Mouse (Mus musculus) heart, embryonic 12.5 days (tissue): Measurements from ENCODE around the gene Skap1. TPM values are rescaled to one million over a fixed set of nuclear protein-coding genes. Genes with fewer than 3 reads are reported as not detected.
A peak's percentile ranks its signal among the peaks of the same experiment; 100 is the strongest.

Experiments used
- ATAC-seq: fragments of 200-750 bp; cut with Nextera tagmentation; 2 replicates; pipeline ENCODE4 v1.8.0; 2017; ENCODE audit warnings: moderate TSS enrichment, moderate library complexity; ENCODE audit not compliant: insufficient number of reproducible peaks, low FRiP score
- H3K27ac ChIP-seq: fragments of 300-500 bp; sonication (generic); 2 replicates; pipeline ENCODE4 v1.5.1; 2016; ENCODE audit warnings: mild to moderate bottlenecking, moderate library complexity; ENCODE audit not compliant: poor library complexity, severe bottlenecking
- H3K27me3 ChIP-seq: fragments of 300-500 bp; sonication (generic); replicated peaks from 2 replicates; pipeline ENCODE4 v1.6.1; 2016; ENCODE audit warnings: mild to moderate bottlenecking, moderate library complexity
- H3K36me3 ChIP-seq: fragments of 300-500 bp; sonication (generic); 2 replicates; pipeline ENCODE4 v1.6.1; 2016; ENCODE audit warnings: mild to moderate bottlenecking, moderate library complexity
- H3K4me1 ChIP-seq: fragments of 300-500 bp; sonication (generic); replicated peaks from 2 replicates; pipeline ENCODE4 v1.6.1; 2016; ENCODE audit warnings: mild to moderate bottlenecking
- H3K4me2 ChIP-seq: fragments of 300-500 bp; sonication (generic); 2 replicates; pipeline ENCODE4 v1.6.1; 2016; ENCODE audit warnings: mild to moderate bottlenecking, moderate library complexity
- H3K4me3 ChIP-seq: fragments of 300-500 bp; sonication (generic); 2 replicates; pipeline ENCODE4 v1.5.1; 2016; ENCODE audit warnings: mild to moderate bottlenecking
- H3K9ac ChIP-seq: fragments of 300-500 bp; sonication (generic); 2 replicates; pipeline ENCODE4 v1.6.1; 2016; ENCODE audit warnings: mild to moderate bottlenecking, moderate library complexity
- H3K9me3 ChIP-seq: fragments of 300-500 bp; sonication (generic); replicated peaks from 2 replicates; pipeline ENCODE4 v1.6.1; 2016; ENCODE audit warnings: mild to moderate bottlenecking, moderate library complexity
- WGBS: fragments of 180-500 bp; shearing (Covaris S2); methylation state at CpG from one replicate; pipeline ENCODE4 v1.1.7; 2016; 5-methylcytosine and 5-hydroxymethylcytosine counted together
- polyA plus RNA-seq: library from polyadenylated mRNA; unstranded; fragments of >200 nt; fragmentation: Nextera tagmentation; extraction: Ambion mirVana; gene quantifications from 2 replicates; pipeline ENCODE4 v1.2.1, GENCODE M21; 2016

The Skap1 gene
- 0.50 and 0.60 TPM in 2 replicates for polyA plus RNA-seq

GRCm38 (mm10) chr11:96463986-96464715 lies at the start of gene Skap1:
Skap1 (plus strand) TSS chr11:96464593.
- peak within 1 kb of the TSS; percentile 85 for H3K4me2 ChIP-seq
- peak within 1 kb of the TSS; percentile 21; the same call in 1 of the 2 replicates for H3K9ac ChIP-seq

GRCm38 (mm10) chr11:96421074-96421473 lies 43.3 kb upstream of the Skap1 start:
- WGBS = 15% methylated on average over 5 of the region's 5 CpGs
- Histone ChIP-seq H3K27me3 (peaks cover 55% of the 10 kb centered on the region), H3K4me1 (peaks cover 13% of the 10 kb centered on the region), H3K36me3 (no peaks in the 10 kb centered on the region), H3K9me3 (no peaks in the 10 kb centered on the region), H3K9ac (no peak overlapping the region), H3K4me2 (peak overlapping the region; percentile 12; the same call in 1 of the 2 replicates), H3K4me3 (no peak overlapping the region), H3K27ac (no peak overlapping the region)
- no peak for ATAC-seq

More at GRCm38 (mm10) chr11:96463986-96464715, at the start of gene Skap1:
- 6% methylated on average over 39 of the region's 42 CpGs for WGBS
- Histone ChIP-seq H3K9me3 (no peaks in the 10 kb centered on the region), H3K4me3 (peak within 1 kb of the TSS; percentile 49), H3K27ac (no peak within 1 kb of the TSS), H3K27me3 (peaks cover 71% of the 10 kb centered on the region), H3K4me1 (peaks cover 25% of the 10 kb centered on the region), H3K36me3 (no peaks in the 10 kb centered on the region)
- ATAC-seq = no peak

GRCm38 (mm10) chr11:96421517-96422265 lies 42.7 kb upstream of the Skap1 start:
- H3K27me3 ChIP-seq = peaks cover 50% of the 10 kb centered on the region
- ATAC-seq = no peak
- H3K4me1 ChIP-seq = peaks cover 13% of the 10 kb centered on the region
- 16% methylated on average over 11 of the region's 11 CpGs for WGBS
- no peaks in the 10 kb centered on the region for H3K9me3 ChIP-seq
- H3K27ac ChIP-seq = no peak overlapping the region
- H3K9ac ChIP-seq = no peak overlapping the region
- no peaks in the 10 kb centered on the region for H3K36me3 ChIP-seq
- H3K4me3 ChIP-seq = no peak overlapping the region
- H3K4me2 ChIP-seq = peak overlapping the region; percentile 12; the same call in 1 of the 2 replicates

- peaks cover 38% of the 10 kb centered on the region for H3K27me3 ChIP-seq
- peaks cover 13% of the 10 kb centered on the region for H3K4me1 ChIP-seq
- no peak overlapping the region for H3K4me2 ChIP-seq
- WGBS = 83% methylated on average over 6 of the region's 6 CpGs
- no peak overlapping the region for H3K9ac ChIP-seq
- H3K9me3 ChIP-seq = no peaks in the 10 kb centered on the region
- ATAC-seq = no peak
- no peak overlapping the region for H3K27ac ChIP-seq
- no peaks in the 10 kb centered on the region for H3K36me3 ChIP-seq
- H3K4me3 ChIP-seq = no peak overlapping the region
Measured at GRCm38 (mm10) chr11:96425193-96425592, 39.2 kb upstream of the Skap1 start.

GRCm38 (mm10) chr11:96426191-96426590 lies 38.2 kb upstream of the Skap1 start:
- WGBS = 59% methylated on average over 6 of the region's 6 CpGs

GRCm38 (mm10) chr11:96426805-96427204 lies 37.6 kb upstream of the Skap1 start:
- 46% methylated on average over 2 of the region's 2 CpGs for WGBS
- Histone ChIP-seq H3K4me1 (peaks cover 2% of the 10 kb centered on the region), H3K27me3 (peaks cover 25% of the 10 kb centered on the region), H3K36me3 (no peaks in the 10 kb centered on the region), H3K9me3 (no peaks in the 10 kb centered on the region), H3K9ac (no peak overlapping the region), H3K4me3 (no peak overlapping the region), H3K4me2 (no peak overlapping the region), H3K27ac (no peak overlapping the region)
- no peak for ATAC-seq

More at GRCm38 (mm10) chr11:96426191-96426590, 38.2 kb upstream of the Skap1 start:
- Histone ChIP-seq H3K36me3 (no peaks in the 10 kb centered on the region), H3K9me3 (no peaks in the 10 kb centered on the region), H3K9ac (no peak overlapping the region), H3K4me1 (peaks cover 8% of the 10 kb centered on the region), H3K27ac (no peak overlapping the region), H3K4me3 (no peak overlapping the region), H3K27me3 (peaks cover 29% of the 10 kb centered on the region), H3K4me2 (no peak overlapping the region)
- ATAC-seq = no peak

- H3K27me3 ChIP-seq = peaks cover 28% of the 10 kb centered on the region
- 86% methylated on average over 2 of the region's 2 CpGs for WGBS
- no peak for ATAC-seq
- no peaks in the 10 kb centered on the region for H3K4me1 ChIP-seq
- no peaks in the 10 kb centered on the region for H3K36me3 ChIP-seq
- no peak overlapping the region for H3K27ac ChIP-seq
- no peak overlapping the region for H3K9ac ChIP-seq
- no peaks in the 10 kb centered on the region for H3K9me3 ChIP-seq
- no peak overlapping the region for H3K4me2 ChIP-seq
- H3K4me3 ChIP-seq = no peak overlapping the region
Measured at GRCm38 (mm10) chr11:96429062-96429461, 35.3 kb upstream of the Skap1 start.

- Histone ChIP-seq H3K4me3 (no peak overlapping the region), H3K36me3 (no peaks in the 10 kb centered on the region), H3K9me3 (no peaks in the 10 kb centered on the region), H3K27me3 (peaks cover 28% of the 10 kb centered on the region), H3K4me1 (no peaks in the 10 kb centered on the region), H3K9ac (no peak overlapping the region), H3K27ac (no peak overlapping the region), H3K4me2 (no peak overlapping the region)
- ATAC-seq = no peak
- 69% methylated on average over 5 of the region's 5 CpGs for WGBS
Measured at GRCm38 (mm10) chr11:96429891-96430290, 34.5 kb upstream of the Skap1 start.

GRCm38 (mm10) chr11:96431871-96432270 lies 32.5 kb upstream of the Skap1 start:
- no peak for ATAC-seq
- 59% methylated on average over 9 of the region's 9 CpGs for WGBS
- H3K9ac ChIP-seq = no peak overlapping the region
- H3K36me3 ChIP-seq = no peaks in the 10 kb centered on the region
- H3K9me3 ChIP-seq = no peaks in the 10 kb centered on the region
- H3K27me3 ChIP-seq = peaks cover 29% of the 10 kb centered on the region
- H3K4me1 ChIP-seq = no peaks in the 10 kb centered on the region
- no peak overlapping the region for H3K4me2 ChIP-seq
- no peak overlapping the region for H3K4me3 ChIP-seq
- H3K27ac ChIP-seq = no peak overlapping the region

GRCm38 (mm10) chr11:96434888-96435287 lies 29.5 kb upstream of the Skap1 start:
- ATAC-seq = no peak
- Histone ChIP-seq H3K27ac (no peak overlapping the region), H3K9me3 (no peaks in the 10 kb centered on the region), H3K4me2 (no peak overlapping the region), H3K4me1 (no peaks in the 10 kb centered on the region), H3K4me3 (no peak overlapping the region), H3K27me3 (peaks cover 46% of the 10 kb centered on the region), H3K9ac (no peak overlapping the region), H3K36me3 (no peaks in the 10 kb centered on the region)
- 54% methylated on average over 6 of the region's 6 CpGs for WGBS

GRCm38 (mm10) chr11:96436525-96436924 lies 27.9 kb upstream of the Skap1 start:
- H3K4me3 ChIP-seq = no peak overlapping the region
- H3K27me3 ChIP-seq = peaks cover 47% of the 10 kb centered on the region
- no peaks in the 10 kb centered on the region for H3K4me1 ChIP-seq
- no peaks in the 10 kb centered on the region for H3K36me3 ChIP-seq
- H3K4me2 ChIP-seq = no peak overlapping the region
- no peak overlapping the region for H3K9ac ChIP-seq
- WGBS = 44% methylated on average over 7 of the region's 7 CpGs
- no peak overlapping the region for H3K27ac ChIP-seq
- ATAC-seq = no peak
- H3K9me3 ChIP-seq = no peaks in the 10 kb centered on the region
